Mouse (Mus musculus) T-cell, adult 66 days (primary cell): Measurements from ENCODE around the gene Mup12. TPM values are rescaled to one million over a fixed set of nuclear protein-coding genes. Genes with fewer than 3 reads are reported as not detected.

Experiments used
- total RNA-seq, 2 experiments: library from RNA; stranded (reverse); gene quantifications; 3 replicates in 1 of 2; 4 replicates in 1 of 2; pipeline ENCODE4 v1.2.4; 2023

Gene Mup12
- total RNA-seq, result not detected

GRCm38 (mm10) chr4:60741226-60741625, at the start of gene Mup12:
Mup12 (minus strand) TSS chr4:60741326.

Other genes with a start within 250 kb of the Mup12 start
- gene Mup1, start 239.4 kb downstream of the Mup12 start, total RNA-seq, result not detected
- gene Mup10, start 159.1 kb downstream of the Mup12 start, total RNA-seq, result not detected
- not detected for gene Mup11, start 78.9 kb downstream of the Mup12 start, total RNA-seq
- gene Mup22, start 80.1 kb upstream of the Mup12 start, total RNA-seq, result not detected